Mouse (Mus musculus): ENCODE results near the gene Ddx20.

- TF ChIP-seq CTCF (IDR thresholded peaks at IDR 0.05; ENCODE audit: borderline replicate concordance, extremely low read depth, insufficient read depth, insufficient read length): no peak
- no peak for TF ChIP-seq POLR2A (IDR thresholded peaks at IDR 0.05; ENCODE audit: borderline replicate concordance, extremely low read depth, insufficient read depth, insufficient read length, poor library complexity, severe bottlenecking)
Measured at GRCm38 (mm10) chr3:105643566-105643965, 43.8 kb downstream of the Ddx20 start.
